Mouse (Mus musculus) ES-Bruce4 (cell line): ENCODE measurements at regions not wholly inside any gene's neighbourhood (a gene's known extent, or its start where the extent isn't known, plus 50 kb on each side); places are given as distances from the start of the nearest gene placed in this dataset.

ENCODE experiments used
- H3K27ac ChIP-seq: 2 replicates; pipeline ENCODE4 v1.5.1; 2012; ENCODE audit warnings: low read length, inconsistent platforms; ENCODE audit not compliant: insufficient read depth
- H3K27me3 ChIP-seq: 2 replicates; pipeline ENCODE4 v1.6.1; 2012; ENCODE audit warnings: mild to moderate bottlenecking, low read length, inconsistent platforms; ENCODE audit not compliant: control insufficient read depth, poor library complexity, insufficient read depth, severe bottlenecking
- H3K36me3 ChIP-seq: 2 replicates; pipeline ENCODE4 v1.6.1; 2012; ENCODE audit warnings: inconsistent platforms, mild to moderate bottlenecking, low read length, moderate library complexity; ENCODE audit not compliant: control insufficient read depth, poor library complexity, insufficient read depth, severe bottlenecking
- H3K4me1 ChIP-seq: one replicate; pipeline ENCODE4 v1.8.1; 2011; ENCODE audit warnings: low read length; ENCODE audit not compliant: control insufficient read depth, insufficient read depth
- H3K4me3 ChIP-seq: 2 replicates; pipeline ENCODE4 v1.5.1; 2011; ENCODE audit warnings: low read depth, mild to moderate bottlenecking, low read length
- H3K9ac ChIP-seq: 2 replicates; pipeline ENCODE4 v1.6.1; 2012; ENCODE audit warnings: low read depth, mild to moderate bottlenecking, inconsistent platforms; ENCODE audit not compliant: poor library complexity, severe bottlenecking
- H3K9me3 ChIP-seq: replicated peaks from 2 replicates; pipeline ENCODE4 v1.6.1; 2012; ENCODE audit warnings: mild to moderate bottlenecking, low read length, inconsistent platforms; ENCODE audit not compliant: control insufficient read depth, poor library complexity, insufficient read depth, severe bottlenecking
- CTCF ChIP-seq: IDR thresholded peaks from one replicate; pipeline ENCODE4 v1.8.1; 2011; ENCODE audit warnings: low read depth, low read length
- EP300 ChIP-seq: IDR thresholded peaks from 2 replicates; pipeline ENCODE4 v1.6.1; 2011; ENCODE audit warnings: low read depth, low read length; ENCODE audit not compliant: insufficient read depth
- POLR2A ChIP-seq: IDR thresholded peaks from one replicate; pipeline ENCODE4 v1.8.1; 2011; ENCODE audit warnings: low read length; ENCODE audit not compliant: insufficient read depth

DNA sequence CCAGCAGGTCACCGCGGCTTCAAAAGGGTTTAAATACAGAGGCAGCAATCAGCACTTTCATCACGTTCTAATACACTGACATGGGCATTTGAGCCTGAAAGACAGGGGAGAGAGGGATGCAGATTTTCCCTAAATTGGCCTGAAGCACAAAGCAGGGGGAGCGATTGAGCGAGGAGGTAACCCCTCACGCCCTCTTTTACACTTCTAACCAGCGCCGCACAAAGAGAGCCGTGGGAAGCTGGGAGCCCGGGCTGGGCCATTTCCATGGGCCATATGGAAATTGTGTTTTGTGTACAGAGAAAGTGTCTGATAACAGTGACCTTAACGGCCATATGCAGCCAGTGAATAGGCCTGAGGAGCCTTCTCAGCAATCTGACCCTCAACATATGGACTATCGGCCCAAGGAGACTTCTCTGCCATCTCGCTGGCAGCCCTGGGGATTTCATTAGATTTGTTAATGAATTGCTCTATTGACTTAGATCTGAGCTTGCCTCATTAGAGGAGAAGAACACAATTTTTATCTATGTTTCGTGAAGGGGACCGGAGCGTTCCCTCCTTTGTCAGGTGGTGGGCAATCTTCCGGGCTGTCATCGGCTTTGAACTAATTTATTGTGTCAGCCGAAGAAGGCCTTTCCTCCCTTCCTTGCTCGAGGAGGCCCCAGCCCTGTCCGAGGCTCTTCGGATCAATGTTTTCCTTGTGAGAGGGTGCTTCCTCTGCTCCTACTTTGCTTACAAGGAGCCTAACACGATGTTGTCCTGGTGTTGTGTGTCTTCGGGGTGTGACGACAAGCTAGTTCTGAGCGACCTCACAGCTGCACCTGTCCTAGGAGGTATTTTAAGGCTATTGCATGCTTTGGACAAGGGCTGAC lies 195.4 kb upstream of the Irx3 start:
- Histone ChIP-seq H3K4me3 (no peak overlapping the region), H3K27me3 (no peaks in the 10 kb centered on the region), H3K27ac (no peak overlapping the region)

DNA sequence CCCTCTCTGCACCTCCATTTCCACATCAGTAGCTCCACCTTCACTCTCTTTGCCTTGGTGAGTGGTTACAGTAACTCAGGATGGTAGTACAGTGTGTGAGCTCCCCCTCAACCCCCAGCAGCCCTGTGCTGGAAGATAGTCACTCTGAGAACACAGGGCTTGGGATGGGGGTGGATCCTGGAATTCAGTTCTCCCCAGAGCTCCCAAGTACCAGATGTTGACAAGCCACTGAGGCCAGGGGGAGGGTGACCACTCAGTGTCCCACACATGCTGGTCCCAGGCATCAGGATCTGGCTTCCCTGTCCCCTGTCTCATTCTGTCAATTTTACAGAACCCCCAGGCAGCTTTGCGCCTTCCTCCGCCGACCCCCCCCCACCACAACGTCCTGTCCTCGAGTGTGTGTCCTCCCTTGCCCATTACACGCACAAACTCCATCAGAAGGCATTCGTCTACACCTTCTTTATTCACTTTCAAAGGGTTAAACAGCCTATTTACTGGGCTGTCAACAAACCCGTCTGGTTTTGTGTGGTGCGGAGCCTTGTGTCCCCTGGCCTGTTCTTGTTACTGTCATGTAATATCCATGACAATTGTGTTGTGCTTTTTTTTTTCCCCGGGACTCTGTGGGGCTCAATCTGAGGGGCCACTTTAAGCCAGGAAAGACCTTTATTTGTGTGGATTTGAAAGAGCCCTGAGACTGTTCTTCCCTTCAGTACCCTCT lies 194.6 kb upstream of the Irx3 start:
- no peak overlapping the region for H3K27ac ChIP-seq
- no peaks in the 10 kb centered on the region for H3K27me3 ChIP-seq
- peaks cover 4% of the 10 kb centered on the region for H3K4me1 ChIP-seq
- TF ChIP-seq EP300: no peak
- TF ChIP-seq POLR2A: no peak
- TF ChIP-seq CTCF: no peak
- H3K9ac ChIP-seq: no peak overlapping the region
- H3K9me3 ChIP-seq: peaks cover 11% of the 10 kb centered on the region; the same call in 1 of the 2 replicates
- no peak overlapping the region for H3K4me3 ChIP-seq
- H3K36me3 ChIP-seq: no peaks in the 10 kb centered on the region

More for the DNA sequence above, 195.4 kb upstream of the Irx3 start:
- H3K36me3 ChIP-seq: no peaks in the 10 kb centered on the region
- H3K9ac ChIP-seq: no peak overlapping the region
- TF ChIP-seq POLR2A: no peak
- TF ChIP-seq CTCF: no peak
- TF ChIP-seq EP300: no peak
- H3K9me3 ChIP-seq: peaks cover 11% of the 10 kb centered on the region; the same call in 1 of the 2 replicates
- peaks cover 4% of the 10 kb centered on the region for H3K4me1 ChIP-seq

DNA sequence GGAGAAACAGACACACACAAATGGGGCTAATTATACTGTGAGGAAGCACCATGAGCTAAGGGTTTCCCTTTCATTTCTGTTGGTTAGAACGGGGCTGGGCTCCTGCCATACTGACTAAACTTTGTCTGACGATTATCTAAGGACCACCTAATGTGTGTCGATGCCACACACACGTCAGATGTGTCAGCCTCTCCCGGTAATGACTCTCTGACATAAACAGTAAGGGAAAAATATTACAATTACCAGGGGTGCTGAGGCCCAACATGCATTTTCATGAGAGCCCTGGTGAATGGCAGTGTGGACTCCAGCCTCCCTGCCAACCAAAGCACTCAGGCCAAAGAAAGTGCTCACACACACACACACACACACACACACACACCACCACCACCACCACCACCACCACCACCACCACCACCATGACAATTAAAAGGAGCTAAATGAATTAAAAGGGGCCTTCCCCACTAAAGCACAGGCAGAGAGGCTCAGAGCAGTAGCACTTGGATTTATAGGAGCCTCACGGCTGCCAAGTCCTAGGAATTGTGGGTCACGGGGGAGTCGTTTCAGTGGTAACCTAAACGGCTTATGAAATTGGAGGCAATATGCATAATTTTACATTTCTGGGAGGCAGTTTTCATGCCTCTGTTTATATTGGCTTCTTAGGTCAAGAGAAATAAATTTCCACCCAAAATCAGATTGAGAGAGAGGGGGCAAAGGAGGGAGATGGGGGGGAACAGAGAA lies 193.7 kb upstream of the Irx3 start:
- no peak for TF ChIP-seq POLR2A
- no peak for TF ChIP-seq CTCF
- no peak for TF ChIP-seq EP300

DNA sequence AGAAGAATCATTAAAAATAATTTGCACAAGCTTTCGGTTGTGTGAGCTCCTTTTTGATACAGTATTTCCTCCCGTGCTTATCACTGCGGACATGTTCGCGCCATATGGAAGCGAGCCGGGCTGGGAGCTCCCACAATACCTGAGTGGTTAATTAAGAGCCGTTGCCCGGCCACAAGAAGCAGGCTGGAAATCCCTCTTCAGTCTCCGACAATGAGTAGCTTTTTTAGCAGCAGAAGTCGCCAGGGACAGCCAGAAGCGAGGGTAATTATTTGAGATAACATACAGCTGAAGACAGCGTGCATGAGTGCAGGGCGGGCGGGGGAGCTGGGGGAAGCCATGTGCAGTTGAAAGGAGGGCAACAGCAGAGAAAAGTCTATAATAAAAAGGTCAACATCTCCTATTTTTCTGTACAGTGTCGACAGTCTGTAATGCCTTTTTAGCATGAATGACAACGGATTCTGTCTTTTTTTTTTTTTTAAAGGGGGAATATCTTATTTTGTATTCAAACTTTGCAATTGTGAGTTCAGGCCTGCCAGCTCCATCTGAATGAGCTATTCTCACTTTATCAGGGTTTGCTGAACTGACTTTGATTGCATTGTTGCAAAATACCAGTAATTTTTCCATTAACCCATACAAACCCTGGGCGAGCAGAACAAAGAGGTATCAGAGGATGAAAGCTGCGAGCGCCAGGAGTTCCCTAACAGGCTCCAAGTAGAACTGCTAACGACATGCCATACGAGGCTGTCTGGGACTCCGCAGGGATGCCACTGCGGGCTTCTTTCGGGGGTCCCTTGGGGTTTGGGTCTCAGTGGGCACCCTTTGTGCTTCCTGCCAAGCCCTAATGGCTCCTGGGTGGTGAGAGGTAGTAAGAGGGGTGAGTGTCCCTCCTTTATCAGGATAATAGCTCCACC lies 189.9 kb upstream of the Irx3 start:
- no peak overlapping the region for H3K9ac ChIP-seq
- H3K4me1 ChIP-seq: peaks cover 4% of the 10 kb centered on the region
- peaks cover 3% of the 10 kb centered on the region for H3K9me3 ChIP-seq
- no peaks in the 10 kb centered on the region for H3K36me3 ChIP-seq
- no peak overlapping the region for H3K27ac ChIP-seq
- TF ChIP-seq CTCF: no peak
- no peak for TF ChIP-seq POLR2A
- no peak for TF ChIP-seq EP300
- H3K4me3 ChIP-seq: no peak overlapping the region
- no peaks in the 10 kb centered on the region for H3K27me3 ChIP-seq

More for the DNA sequence above, 193.7 kb upstream of the Irx3 start:
- no peak overlapping the region for H3K27ac ChIP-seq
- H3K36me3 ChIP-seq: no peaks in the 10 kb centered on the region
- H3K4me3 ChIP-seq: no peak overlapping the region
- no peaks in the 10 kb centered on the region for H3K27me3 ChIP-seq
- no peak overlapping the region for H3K9ac ChIP-seq
- peaks cover 4% of the 10 kb centered on the region for H3K4me1 ChIP-seq
- H3K9me3 ChIP-seq: peaks cover 11% of the 10 kb centered on the region; the same call in 1 of the 2 replicates

DNA sequence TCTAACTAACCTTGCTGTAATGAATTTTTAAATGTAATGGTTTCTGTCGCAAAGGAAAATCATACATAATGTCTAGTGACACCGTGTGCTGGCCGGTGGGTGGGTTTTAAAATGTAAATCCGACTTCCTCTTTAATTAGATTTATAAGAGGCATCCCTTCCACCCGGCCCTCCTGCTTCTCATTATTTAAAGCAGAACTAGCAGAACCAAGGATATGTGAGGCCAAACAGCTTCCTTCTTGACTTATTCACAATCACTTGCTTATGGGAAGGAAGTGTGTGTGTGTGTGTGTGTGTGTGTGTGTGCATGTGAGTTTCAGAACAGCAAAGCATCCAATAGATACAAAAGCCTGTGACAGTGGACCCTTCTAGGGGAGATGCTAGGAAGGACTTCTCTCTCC lies 189.1 kb upstream of the Irx3 start:
- Histone ChIP-seq H3K4me3 (no peak overlapping the region), H3K9ac (no peak overlapping the region), H3K36me3 (no peaks in the 10 kb centered on the region), H3K27ac (no peak overlapping the region), H3K27me3 (no peaks in the 10 kb centered on the region), H3K9me3 (peaks cover 6% of the 10 kb centered on the region), H3K4me1 (no peaks in the 10 kb centered on the region)
- TF ChIP-seq POLR2A: no peak
- TF ChIP-seq CTCF: no peak
- no peak for TF ChIP-seq EP300
